Mouse (Mus musculus): ENCODE data around the gene Tbc1d23. TPM values are rescaled to one million over a fixed set of nuclear protein-coding genes. Genes with fewer than 3 reads are reported as not detected.
A peak's percentile ranks its signal among the peaks of the same experiment; 100 is the strongest.

Tbc1d23 gene
- polyA plus RNA-seq, 1 experiment from 2014 or later: 20.6 TPM

GRCm38 (mm10) chr16:57122682-57123445 lies 108.4 kb downstream of the Tbc1d23 start:
- no peak for ATAC-seq (ENCODE audit: insufficient number of reproducible peaks, low FRiP score)
- Histone ChIP-seq H3K9me3 (replicated peaks) (no peaks in the 10 kb centered on the region), H3K4me3 (peak overlapping the region; percentile 88), H3K36me3 (no peaks in the 10 kb centered on the region), H3K4me1 (replicated peaks) (peaks cover 17% of the 10 kb centered on the region), H3K27ac (ENCODE audit: poor library complexity, severe bottlenecking) (no peak overlapping the region), H3K4me2 (peak overlapping the region; percentile 81), H3K9ac (peak overlapping the region; percentile 96), H3K27me3 (replicated peaks) (no peaks in the 10 kb centered on the region)
- 35% methylated on average over 6 of the region's 6 CpGs for WGBS

GRCm38 (mm10) chr16:57121816-57122415 lies 109.4 kb downstream of the Tbc1d23 start:
- WGBS: under 1% methylated on average over 51 of the region's 59 CpGs
- peak overlapping the region; percentile 81 for H3K4me2 ChIP-seq
- H3K36me3 ChIP-seq: no peaks in the 10 kb centered on the region
- ATAC-seq (ENCODE audit: insufficient number of reproducible peaks, low FRiP score): peak; percentile 52
- H3K9ac ChIP-seq: peak overlapping the region; percentile 96
- peak overlapping the region; percentile 91 for H3K27ac ChIP-seq (ENCODE audit: poor library complexity, severe bottlenecking)
- peak overlapping the region; percentile 88 for H3K4me3 ChIP-seq
- peaks cover 14% of the 10 kb centered on the region for H3K4me1 ChIP-seq (replicated peaks)
- H3K27me3 ChIP-seq (replicated peaks): no peaks in the 10 kb centered on the region
- H3K9me3 ChIP-seq (replicated peaks): no peaks in the 10 kb centered on the region

- Histone ChIP-seq H3K27me3 (replicated peaks) (no peaks in the 10 kb centered on the region), H3K4me2 (peak within 1 kb of the TSS; percentile 81), H3K9me3 (replicated peaks) (no peaks in the 10 kb centered on the region), H3K4me1 (replicated peaks) (peaks cover 14% of the 10 kb centered on the region), H3K4me3 (peak within 1 kb of the TSS; percentile 88), H3K36me3 (no peaks in the 10 kb centered on the region), H3K27ac (ENCODE audit: poor library complexity, severe bottlenecking) (peak within 1 kb of the TSS; percentile 91), H3K9ac (peak within 1 kb of the TSS; percentile 96)
- peak; percentile 99 for ATAC-seq (ENCODE audit: insufficient number of reproducible peaks, low FRiP score)
- under 1% methylated on average over 37 of the region's 37 CpGs for WGBS
These were observed 110.1 kb downstream of the Tbc1d23 start, which contains the start of gene Tomm70a for GRCm38 (mm10) chr16:57120913-57121815. Gene Tomm70a (plus strand): TSS chr16:57121703.

Other genes starting within 250 kb of the Tbc1d23 start
- gene Tmem45a2, start 160.1 kb downstream of the Tbc1d23 start, polyA plus RNA-seq (2016; fragmentation: Nextera tagmentation; extraction: Ambion mirVana): 0.09 TPM in 1 of 2 replicates, not detected in the other
- 57.2 and 58.3 TPM in 2 replicates for gene Tomm70a, start 109.8 kb downstream of the Tbc1d23 start, polyA plus RNA-seq (2016; fragmentation: Nextera tagmentation; extraction: Ambion mirVana)
- 39.7 and 40.8 TPM in 2 replicates for gene Nit2, start 64.2 kb downstream of the Tbc1d23 start, polyA plus RNA-seq (2016; fragmentation: Nextera tagmentation; extraction: Ambion mirVana)
- gene Tmem30c, start 61.4 kb upstream of the Tbc1d23 start, polyA plus RNA-seq (2016; fragmentation: Nextera tagmentation; extraction: Ambion mirVana): 0.08 TPM in 1 of 2 replicates, not detected in the other
- gene Filip1l, start 121.6 kb upstream of the Tbc1d23 start, polyA plus RNA-seq (2016; fragmentation: Nextera tagmentation; extraction: Ambion mirVana): 27.8 and 31.0 TPM in 2 replicates